Mouse (Mus musculus): ENCODE measurements around the gene Sox3. TPM values are rescaled to one million over a fixed set of nuclear protein-coding genes. Genes with fewer than 3 reads are reported as not detected.
A peak's percentile ranks its signal among the peaks of the same experiment; 100 is the strongest.

Sox3 gene
- polyA plus RNA-seq (2015; fragmentation: Nextera tagmentation; extraction: Ambion mirVana) = 0.74 and 1.1 TPM in 2 replicates

- H3K27ac ChIP-seq (ENCODE audit: low read length) = peak within 1 kb of the TSS; percentile 53; the same call in 1 of the 2 replicates
- ATAC-seq = peak; percentile 57
- H3K4me2 ChIP-seq (ENCODE audit: low read length) = peak within 1 kb of the TSS; percentile 66
- no peaks in the 10 kb centered on the region for H3K36me3 ChIP-seq (ENCODE audit: control insufficient read depth, insufficient read depth, low read length)
- H3K9ac ChIP-seq (ENCODE audit: low read depth, low read length) = peak within 1 kb of the TSS; percentile 69
- no peaks in the 10 kb centered on the region for H3K9me3 ChIP-seq (replicated peaks; ENCODE audit: control insufficient read depth, low read length, poor library complexity, severe bottlenecking)
- WGBS = 10% methylated on average over 62 of the region's 92 CpGs
- no peaks in the 10 kb centered on the region for H3K27me3 ChIP-seq (ENCODE audit: control insufficient read depth, insufficient read depth, low read depth, low read length)
- peak within 1 kb of the TSS; percentile 56 for H3K4me3 ChIP-seq (ENCODE audit: low read depth, low read length)
- peaks cover 11% of the 10 kb centered on the region for H3K4me1 ChIP-seq (ENCODE audit: control insufficient read depth, insufficient read depth, low read length)
These were observed at the start of gene Sox3 for GRCm38 (mm10) chrX:60892801-60893681. Gene Sox3, minus strand, starts transcription at chrX:60893430.

GRCm38 (mm10) chrX:60940225-60940624 is 47.0 kb upstream of the Sox3 start:
- H3K4me1 ChIP-seq (ENCODE audit: control insufficient read depth, insufficient read depth, low read length) = no peaks in the 10 kb centered on the region
- WGBS = 72% methylated on average over 3 of the region's 3 CpGs
- no peak for ATAC-seq
- no peak overlapping the region for H3K4me2 ChIP-seq (ENCODE audit: low read length)
- H3K27me3 ChIP-seq (ENCODE audit: control insufficient read depth, insufficient read depth, low read depth, low read length) = no peaks in the 10 kb centered on the region
- H3K36me3 ChIP-seq (ENCODE audit: control insufficient read depth, insufficient read depth, low read length) = no peaks in the 10 kb centered on the region
- H3K9me3 ChIP-seq (replicated peaks; ENCODE audit: control insufficient read depth, low read length, poor library complexity, severe bottlenecking) = no peaks in the 10 kb centered on the region
- H3K27ac ChIP-seq (ENCODE audit: low read length) = no peak overlapping the region
- H3K9ac ChIP-seq (ENCODE audit: low read depth, low read length) = no peak overlapping the region
- no peak overlapping the region for H3K4me3 ChIP-seq (ENCODE audit: low read depth, low read length)

- H3K4me1 ChIP-seq (ENCODE audit: control insufficient read depth, insufficient read depth, low read length) = no peaks in the 10 kb centered on the region; the same call in 1 of the 2 replicates
- H3K4me3 ChIP-seq (ENCODE audit: low read depth, low read length) = no peak overlapping the region
- WGBS = 31% methylated on average over 4 of the region's 4 CpGs
- no peak overlapping the region for H3K4me2 ChIP-seq (ENCODE audit: low read length)
- no peaks in the 10 kb centered on the region for H3K9me3 ChIP-seq (replicated peaks; ENCODE audit: control insufficient read depth, low read length, poor library complexity, severe bottlenecking)
- no peaks in the 10 kb centered on the region for H3K27me3 ChIP-seq (ENCODE audit: control insufficient read depth, insufficient read depth, low read depth, low read length)
- no peak overlapping the region for H3K27ac ChIP-seq (ENCODE audit: low read length)
- H3K36me3 ChIP-seq (ENCODE audit: control insufficient read depth, insufficient read depth, low read length) = no peaks in the 10 kb centered on the region
- H3K9ac ChIP-seq (ENCODE audit: low read depth, low read length) = no peak overlapping the region
- no peak for ATAC-seq
These were observed 6.3 kb upstream of the Sox3 start for GRCm38 (mm10) chrX:60899546-60899945.

GRCm38 (mm10) chrX:60898641-60899040 is 5.4 kb upstream of the Sox3 start:
- WGBS = 17% methylated on average over 18 of the region's 18 CpGs
- Histone ChIP-seq H3K27me3 (ENCODE audit: control insufficient read depth, insufficient read depth, low read depth, low read length) (no peaks in the 10 kb centered on the region), H3K27ac (ENCODE audit: low read length) (no peak overlapping the region), H3K9ac (ENCODE audit: low read depth, low read length) (no peak overlapping the region), H3K4me3 (ENCODE audit: low read depth, low read length) (no peak overlapping the region), H3K4me2 (ENCODE audit: low read length) (peak overlapping the region; percentile 38), H3K9me3 (replicated peaks; ENCODE audit: control insufficient read depth, low read length, poor library complexity, severe bottlenecking) (no peaks in the 10 kb centered on the region), H3K36me3 (ENCODE audit: control insufficient read depth, insufficient read depth, low read length) (no peaks in the 10 kb centered on the region), H3K4me1 (ENCODE audit: control insufficient read depth, insufficient read depth, low read length) (peaks cover 6% of the 10 kb centered on the region)
- no peak for ATAC-seq

- Histone ChIP-seq H3K36me3 (ENCODE audit: control insufficient read depth, insufficient read depth, low read length) (no peaks in the 10 kb centered on the region), H3K27ac (ENCODE audit: low read length) (no peak overlapping the region), H3K4me1 (ENCODE audit: control insufficient read depth, insufficient read depth, low read length) (peaks cover 10% of the 10 kb centered on the region), H3K9me3 (replicated peaks; ENCODE audit: control insufficient read depth, low read length, poor library complexity, severe bottlenecking) (no peaks in the 10 kb centered on the region), H3K4me3 (ENCODE audit: low read depth, low read length) (no peak overlapping the region), H3K9ac (ENCODE audit: low read depth, low read length) (no peak overlapping the region), H3K27me3 (ENCODE audit: control insufficient read depth, insufficient read depth, low read depth, low read length) (no peaks in the 10 kb centered on the region), H3K4me2 (ENCODE audit: low read length) (no peak overlapping the region)
- 24% methylated on average over 11 of the region's 13 CpGs for WGBS
- ATAC-seq = no peak
These were observed 3.1 kb upstream of the Sox3 start for GRCm38 (mm10) chrX:60896296-60896695.

- no peak for ATAC-seq
- no peak overlapping the region for H3K9ac ChIP-seq (ENCODE audit: low read depth, low read length)
- H3K4me1 ChIP-seq (ENCODE audit: control insufficient read depth, insufficient read depth, low read length) = peaks cover 11% of the 10 kb centered on the region
- no peaks in the 10 kb centered on the region for H3K36me3 ChIP-seq (ENCODE audit: control insufficient read depth, insufficient read depth, low read length)
- peak overlapping the region; percentile 12; the same call in 1 of the 2 replicates for H3K4me2 ChIP-seq (ENCODE audit: low read length)
- no peaks in the 10 kb centered on the region for H3K27me3 ChIP-seq (ENCODE audit: control insufficient read depth, insufficient read depth, low read depth, low read length)
- H3K4me3 ChIP-seq (ENCODE audit: low read depth, low read length) = no peak overlapping the region
- H3K27ac ChIP-seq (ENCODE audit: low read length) = no peak overlapping the region
- WGBS = 13% methylated on average over 11 of the region's 11 CpGs
- H3K9me3 ChIP-seq (replicated peaks; ENCODE audit: control insufficient read depth, low read length, poor library complexity, severe bottlenecking) = no peaks in the 10 kb centered on the region
These were observed 2.2 kb upstream of the Sox3 start for GRCm38 (mm10) chrX:60895416-60895815.

GRCm38 (mm10) chrX:60893720-60894543 is 702 bp upstream of the Sox3 start:
- H3K9me3 ChIP-seq (replicated peaks; ENCODE audit: control insufficient read depth, low read length, poor library complexity, severe bottlenecking) = no peaks in the 10 kb centered on the region
- H3K36me3 ChIP-seq (ENCODE audit: control insufficient read depth, insufficient read depth, low read length) = no peaks in the 10 kb centered on the region
- 14% methylated on average over 40 of the region's 59 CpGs for WGBS
- H3K27ac ChIP-seq (ENCODE audit: low read length) = peak overlapping the region; percentile 53; the same call in 1 of the 2 replicates
- H3K9ac ChIP-seq (ENCODE audit: low read depth, low read length) = peak overlapping the region; percentile 34; the same call in 1 of the 2 replicates
- H3K4me1 ChIP-seq (ENCODE audit: control insufficient read depth, insufficient read depth, low read length) = peaks cover 11% of the 10 kb centered on the region
- no peaks in the 10 kb centered on the region for H3K27me3 ChIP-seq (ENCODE audit: control insufficient read depth, insufficient read depth, low read depth, low read length)
- peak overlapping the region; percentile 66 for H3K4me2 ChIP-seq (ENCODE audit: low read length)
- peak overlapping the region; percentile 56 for H3K4me3 ChIP-seq (ENCODE audit: low read depth, low read length)
- ATAC-seq = peak; percentile 17

- 17% methylated on average over 61 of the region's 102 CpGs for WGBS
These were observed 981 bp downstream of the Sox3 start for GRCm38 (mm10) chrX:60892098-60892800.

More at GRCm38 (mm10) chrX:60892098-60892800, 981 bp downstream of the Sox3 start:
- Histone ChIP-seq H3K4me2 (ENCODE audit: low read length) (peak overlapping the region; percentile 66), H3K9me3 (replicated peaks; ENCODE audit: control insufficient read depth, low read length, poor library complexity, severe bottlenecking) (no peaks in the 10 kb centered on the region), H3K36me3 (ENCODE audit: control insufficient read depth, insufficient read depth, low read length) (no peaks in the 10 kb centered on the region), H3K27ac (ENCODE audit: low read length) (peak overlapping the region; percentile 47; the same call in 1 of the 2 replicates), H3K9ac (ENCODE audit: low read depth, low read length) (peak overlapping the region; percentile 69), H3K4me3 (ENCODE audit: low read depth, low read length) (peak overlapping the region; percentile 56), H3K27me3 (ENCODE audit: control insufficient read depth, insufficient read depth, low read depth, low read length) (no peaks in the 10 kb centered on the region), H3K4me1 (ENCODE audit: control insufficient read depth, insufficient read depth, low read length) (peaks cover 11% of the 10 kb centered on the region)
- peak; percentile 79 for ATAC-seq
